Mouse (Mus musculus) neural tube, embryonic 15.5 days (tissue): ENCODE results near the gene Hps4. TPM values are rescaled to one million over a fixed set of nuclear protein-coding genes. Genes with fewer than 3 reads are reported as not detected.
A peak's percentile ranks its signal among the peaks of the same experiment; 100 is the strongest.

Experiments used
- ATAC-seq: fragments of 200-750 bp; cut with Nextera tagmentation; 2 replicates; pipeline ENCODE4 v1.8.0; 2017; ENCODE audit warnings: mild to moderate bottlenecking, moderate TSS enrichment, moderate library complexity; ENCODE audit not compliant: low FRiP score
- H3K27ac ChIP-seq: fragments of 300-500 bp; sonication (generic); replicated peaks from 2 replicates; pipeline ENCODE4 v1.5.1; 2015; ENCODE audit warnings: mild to moderate bottlenecking, inconsistent platforms
- H3K27me3 ChIP-seq: fragments of 300-500 bp; sonication (generic); replicated peaks from 2 replicates; pipeline ENCODE4 v1.6.1; 2015; ENCODE audit warnings: inconsistent platforms
- H3K36me3 ChIP-seq: fragments of 300-500 bp; sonication (generic); 2 replicates; pipeline ENCODE4 v1.6.1; 2015; ENCODE audit warnings: inconsistent platforms
- H3K4me1 ChIP-seq: fragments of 300-500 bp; sonication (generic); 2 replicates; pipeline ENCODE4 v1.6.1; 2015; ENCODE audit warnings: inconsistent platforms
- H3K4me2 ChIP-seq: fragments of 300-500 bp; sonication (generic); 2 replicates; pipeline ENCODE4 v1.6.1; 2015; ENCODE audit warnings: inconsistent platforms, mild to moderate bottlenecking, moderate library complexity
- H3K4me3 ChIP-seq: fragments of 300-500 bp; sonication (generic); replicated peaks from 2 replicates; pipeline ENCODE4 v1.5.1; 2015; ENCODE audit warnings: mild to moderate bottlenecking, inconsistent platforms
- H3K9ac ChIP-seq: fragments of 300-500 bp; sonication (generic); replicated peaks from 2 replicates; pipeline ENCODE4 v1.6.1; 2015; ENCODE audit warnings: mild to moderate bottlenecking, inconsistent platforms
- H3K9me3 ChIP-seq: fragments of 300-500 bp; sonication (generic); replicated peaks from 2 replicates; pipeline ENCODE4 v1.6.1; 2016; ENCODE audit warnings: inconsistent platforms
- WGBS: fragments of 180-500 bp; shearing (Covaris S2); methylation state at CpG from one replicate; pipeline ENCODE4 v1.1.7; 2015; ENCODE audit warnings: mixed read lengths; 5-methylcytosine and 5-hydroxymethylcytosine counted together
- polyA plus RNA-seq: library from polyadenylated mRNA; unstranded; fragments of >200 nt; fragmentation: Nextera tagmentation; extraction: Ambion mirVana; gene quantifications from 2 replicates; pipeline ENCODE4 v1.2.1, GENCODE M21; 2015

Gene Hps4
- polyA plus RNA-seq, 1 experiment from 2014 or later = 37.4 TPM

DNA sequence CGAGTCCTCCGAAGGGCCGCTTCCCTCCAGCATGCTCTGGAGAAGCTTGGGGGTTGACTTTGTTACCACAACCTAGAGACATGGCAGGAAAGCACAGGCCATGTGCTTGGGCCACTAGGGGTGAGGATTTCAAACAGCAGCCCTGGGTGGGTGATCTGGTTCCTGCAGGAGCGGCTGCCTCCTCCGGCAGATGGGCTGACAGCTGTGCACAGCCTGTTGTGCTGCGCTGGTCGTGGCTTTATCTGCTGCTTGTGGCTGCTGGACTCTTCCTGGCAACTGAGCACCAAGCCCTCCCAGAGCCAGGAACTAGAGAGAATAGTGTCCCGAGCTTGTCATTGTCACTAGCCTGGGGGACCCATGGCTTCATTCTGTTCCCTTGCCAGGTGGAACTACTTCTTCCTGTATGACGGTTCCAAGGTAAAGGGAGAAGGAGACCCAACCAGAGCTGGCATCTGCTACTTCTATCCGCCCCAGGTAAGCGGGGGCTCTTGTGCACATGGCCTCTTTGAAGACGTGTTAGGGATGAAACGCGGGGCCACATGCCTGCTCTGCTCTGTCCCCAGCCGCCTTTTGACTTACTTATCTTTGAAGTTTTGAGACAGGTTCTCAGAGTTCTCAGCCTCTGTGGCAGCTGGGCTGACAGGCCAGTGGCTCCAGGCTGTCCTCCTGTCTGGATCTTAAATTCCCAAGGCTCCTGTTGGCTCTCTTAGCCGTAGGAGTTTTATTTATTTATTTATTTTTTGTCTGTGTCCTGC is 3.5 kb downstream of the Hps4 start:
- 79% methylated on average over 16 of the region's 16 CpGs for WGBS
- ATAC-seq = no peak
- H3K4me3 ChIP-seq = no peak overlapping the region
- no peak overlapping the region for H3K9ac ChIP-seq
- no peak overlapping the region for H3K4me2 ChIP-seq
- H3K4me1 ChIP-seq = peaks cover 48% of the 10 kb centered on the region
- H3K36me3 ChIP-seq = peaks cover 41% of the 10 kb centered on the region
- no peak overlapping the region for H3K27ac ChIP-seq
- no peaks in the 10 kb centered on the region for H3K27me3 ChIP-seq
- no peaks in the 10 kb centered on the region for H3K9me3 ChIP-seq

DNA sequence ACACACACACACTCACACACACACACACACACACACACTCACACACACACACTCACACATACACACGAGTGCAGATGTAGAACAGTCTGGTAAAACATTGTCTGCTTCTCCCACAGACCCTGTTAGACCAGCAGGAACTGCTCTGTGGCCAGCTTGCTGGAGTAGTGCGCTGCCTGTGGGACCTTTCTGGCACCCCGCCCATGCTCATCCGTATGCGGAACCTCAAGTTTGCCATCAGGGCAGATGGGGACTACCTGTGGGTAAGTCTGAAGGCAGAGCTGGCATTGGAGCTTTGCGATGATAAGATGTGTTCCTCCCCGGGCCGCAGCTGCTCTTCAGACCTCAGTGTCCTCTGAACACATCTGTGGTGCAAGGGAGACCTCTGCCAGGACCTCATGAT is 6.3 kb downstream of the Hps4 start:
- no peak overlapping the region for H3K4me2 ChIP-seq
- no peak overlapping the region for H3K9ac ChIP-seq
- H3K36me3 ChIP-seq = peaks cover 56% of the 10 kb centered on the region
- no peak overlapping the region for H3K27ac ChIP-seq
- H3K4me3 ChIP-seq = no peak overlapping the region
- no peaks in the 10 kb centered on the region for H3K27me3 ChIP-seq
- no peak for ATAC-seq
- H3K9me3 ChIP-seq = no peaks in the 10 kb centered on the region
- H3K4me1 ChIP-seq = peaks cover 26% of the 10 kb centered on the region
- 87% methylated on average over 8 of the region's 8 CpGs for WGBS

DNA sequence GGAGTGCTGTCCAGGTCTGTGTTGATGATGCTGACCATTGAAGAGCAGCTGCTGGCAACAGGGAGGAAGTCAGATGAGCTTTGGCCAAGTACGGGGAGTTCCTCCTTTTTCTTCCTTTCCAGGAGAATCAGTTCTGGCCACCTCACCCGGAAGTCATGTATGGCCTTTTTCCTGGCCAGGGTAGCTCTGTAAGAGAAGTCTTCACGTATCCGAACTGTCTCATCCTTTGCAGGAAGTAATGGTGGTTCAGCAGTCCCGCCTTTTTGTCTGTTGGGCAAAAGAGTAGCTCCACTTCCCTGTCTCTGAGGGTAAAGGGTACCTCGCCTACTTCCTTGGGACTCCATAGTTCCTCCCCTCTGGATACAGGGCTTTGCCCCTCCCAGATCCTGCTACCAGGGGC is 12.6 kb downstream of the Hps4 start:
- Histone ChIP-seq H3K27me3 (no peaks in the 10 kb centered on the region), H3K27ac (no peak overlapping the region), H3K4me3 (no peak overlapping the region), H3K9me3 (no peaks in the 10 kb centered on the region), H3K4me2 (no peak overlapping the region), H3K9ac (no peak overlapping the region), H3K36me3 (peaks cover 63% of the 10 kb centered on the region), H3K4me1 (no peaks in the 10 kb centered on the region)
- 88% methylated on average over 6 of the region's 6 CpGs for WGBS
- no peak for ATAC-seq

DNA sequence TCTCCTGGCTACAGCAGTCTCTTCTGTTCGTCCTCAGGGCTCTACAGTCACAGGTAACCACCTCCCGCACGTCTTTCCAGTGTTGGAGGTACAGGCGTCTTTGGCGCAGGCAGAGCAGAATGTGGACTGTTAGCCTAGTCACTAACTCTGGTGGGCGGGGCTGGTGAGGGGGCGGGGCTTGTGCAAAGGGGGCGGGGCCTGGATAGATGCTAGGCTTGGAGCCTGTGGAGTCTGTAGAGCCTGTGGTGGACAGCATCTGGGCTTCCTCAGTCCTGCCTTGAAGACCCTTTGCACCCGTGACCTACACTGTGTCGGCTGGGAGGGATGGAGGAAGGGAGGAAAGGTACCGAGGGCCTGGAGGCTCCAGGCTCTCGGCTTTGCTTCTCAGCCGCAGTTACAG is 13.0 kb downstream of the Hps4 start, which contains the start of gene Gm6583:
TSS of gene Gm6583 (minus strand) at position 124 of the 400 bp plus-strand sequence.
- Histone ChIP-seq H3K27me3 (no peaks in the 10 kb centered on the region), H3K9me3 (no peaks in the 10 kb centered on the region), H3K4me2 (no peak within 1 kb of the TSS), H3K4me1 (no peaks in the 10 kb centered on the region), H3K36me3 (peaks cover 59% of the 10 kb centered on the region), H3K4me3 (no peak within 1 kb of the TSS), H3K27ac (no peak within 1 kb of the TSS), H3K9ac (no peak within 1 kb of the TSS)
- WGBS = 61% methylated on average over 13 of the region's 13 CpGs
- ATAC-seq = no peak

DNA sequence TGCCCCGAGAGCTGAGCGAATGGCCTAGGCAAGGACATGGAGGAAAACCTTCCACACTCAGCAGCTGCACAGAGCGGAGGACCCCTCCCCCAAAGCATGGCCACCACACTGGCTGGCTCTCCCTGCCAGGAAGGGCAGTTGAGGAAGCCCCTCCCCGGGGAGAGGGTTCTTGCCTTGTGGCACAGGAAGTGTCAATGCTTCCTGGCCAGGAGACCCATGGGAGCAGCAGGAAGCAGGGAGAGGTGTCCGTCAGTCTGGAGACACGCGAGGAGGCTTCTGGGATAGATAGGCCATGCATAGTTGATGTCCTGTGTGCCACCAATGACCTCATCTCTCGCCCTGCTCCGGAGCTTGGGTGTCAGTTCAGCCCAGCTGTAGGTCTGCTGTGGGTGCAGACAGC is 13.4 kb downstream of the Hps4 start:
- WGBS = 96% methylated on average over 9 of the region's 9 CpGs
- Histone ChIP-seq H3K4me2 (no peak overlapping the region), H3K9ac (no peak overlapping the region), H3K27ac (no peak overlapping the region), H3K9me3 (no peaks in the 10 kb centered on the region), H3K4me1 (no peaks in the 10 kb centered on the region), H3K4me3 (no peak overlapping the region), H3K36me3 (peaks cover 55% of the 10 kb centered on the region), H3K27me3 (no peaks in the 10 kb centered on the region)
- no peak for ATAC-seq

DNA sequence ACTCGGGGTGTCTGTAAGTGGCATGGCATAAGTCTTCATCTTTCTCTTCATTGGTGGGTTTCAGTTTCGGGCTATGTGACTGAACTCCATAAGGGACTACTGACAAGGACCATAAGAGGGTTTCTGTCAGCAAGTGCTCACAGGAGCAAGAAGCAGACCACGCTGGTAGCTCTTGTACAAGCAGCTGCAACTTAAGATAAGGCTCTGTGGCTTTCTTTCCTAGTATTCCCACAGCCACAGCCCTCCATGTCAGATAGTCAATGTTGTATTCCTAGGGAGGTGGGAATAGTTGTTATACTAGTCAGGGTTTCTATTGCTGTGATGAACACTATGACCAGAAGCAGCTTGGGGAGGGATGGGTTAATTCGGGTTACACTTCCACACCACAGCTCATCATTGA is 16.6 kb downstream of the Hps4 start:
- H3K4me1 ChIP-seq = no peaks in the 10 kb centered on the region
- H3K27me3 ChIP-seq = no peaks in the 10 kb centered on the region
- H3K4me2 ChIP-seq = no peak overlapping the region
- no peaks in the 10 kb centered on the region for H3K9me3 ChIP-seq
- no peak overlapping the region for H3K27ac ChIP-seq
- H3K4me3 ChIP-seq = no peak overlapping the region
- no peak overlapping the region for H3K9ac ChIP-seq
- ATAC-seq = no peak
- H3K36me3 ChIP-seq = peaks cover 59% of the 10 kb centered on the region
- WGBS = 95% methylated on average over 4 of the region's 4 CpGs

DNA sequence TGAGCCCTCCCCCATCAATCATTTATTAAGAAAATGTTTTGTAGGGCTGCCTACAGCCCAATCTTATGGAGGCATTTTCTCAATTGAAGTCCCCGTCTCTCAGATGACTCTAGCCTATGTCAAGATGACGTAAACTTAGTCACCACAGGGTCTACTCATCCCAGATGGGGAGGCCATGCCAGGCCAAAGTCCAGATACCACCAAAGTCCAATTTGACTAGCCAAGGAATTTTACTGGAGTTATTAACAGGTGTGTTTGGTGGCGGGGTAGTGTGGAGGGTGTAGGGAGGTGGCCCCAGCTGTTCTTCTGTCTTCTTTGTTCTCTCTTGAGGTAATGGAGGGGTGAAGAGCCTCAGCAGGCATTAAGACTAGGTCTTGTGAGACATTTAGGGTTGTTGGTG is 17.2 kb downstream of the Hps4 start:
- 82% methylated on average over 3 of the region's 3 CpGs for WGBS
- H3K4me2 ChIP-seq = no peak overlapping the region
- no peak overlapping the region for H3K4me3 ChIP-seq
- peaks cover 59% of the 10 kb centered on the region for H3K36me3 ChIP-seq
- H3K4me1 ChIP-seq = no peaks in the 10 kb centered on the region
- no peak overlapping the region for H3K9ac ChIP-seq
- no peaks in the 10 kb centered on the region for H3K27me3 ChIP-seq
- H3K27ac ChIP-seq = no peak overlapping the region
- H3K9me3 ChIP-seq = no peaks in the 10 kb centered on the region
- ATAC-seq = no peak

DNA sequence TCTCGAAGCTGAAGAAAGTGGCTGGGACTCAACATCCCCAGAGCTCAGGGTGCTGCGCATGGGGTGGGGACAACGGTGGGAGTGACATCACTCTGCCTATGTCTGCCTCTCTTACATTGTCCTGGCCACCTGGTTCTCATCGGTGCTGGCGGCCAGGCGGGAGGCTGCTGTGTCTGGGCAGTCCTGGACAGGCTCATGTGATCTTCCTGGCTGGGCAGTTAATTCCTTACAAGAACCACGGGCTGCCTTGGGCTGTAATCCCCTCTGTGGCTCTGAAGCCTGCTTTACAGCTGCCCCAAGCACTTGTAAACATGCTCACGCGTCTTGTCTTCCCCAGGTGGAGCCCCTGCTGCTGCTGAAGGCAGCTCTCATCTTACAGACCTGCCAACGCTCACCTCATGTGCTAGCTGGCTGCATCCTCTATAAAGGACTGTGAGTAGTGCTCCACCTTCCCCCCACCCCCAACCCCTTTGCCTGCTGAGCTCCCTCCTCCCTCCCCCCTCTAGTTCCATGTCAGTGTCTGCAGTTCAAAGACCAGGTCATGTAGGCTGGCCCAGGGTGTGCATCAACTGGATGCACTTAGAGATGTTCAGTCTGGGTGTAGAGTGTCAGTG is 21.4 kb downstream of the Hps4 start:
- Histone ChIP-seq H3K4me3 (no peak overlapping the region), H3K27me3 (no peaks in the 10 kb centered on the region), H3K9ac (no peak overlapping the region), H3K27ac (no peak overlapping the region), H3K4me2 (no peak overlapping the region), H3K36me3 (peaks cover 52% of the 10 kb centered on the region), H3K9me3 (no peaks in the 10 kb centered on the region), H3K4me1 (peaks cover 9% of the 10 kb centered on the region)
- 70% methylated on average over 10 of the region's 10 CpGs for WGBS
- no peak for ATAC-seq

DNA sequence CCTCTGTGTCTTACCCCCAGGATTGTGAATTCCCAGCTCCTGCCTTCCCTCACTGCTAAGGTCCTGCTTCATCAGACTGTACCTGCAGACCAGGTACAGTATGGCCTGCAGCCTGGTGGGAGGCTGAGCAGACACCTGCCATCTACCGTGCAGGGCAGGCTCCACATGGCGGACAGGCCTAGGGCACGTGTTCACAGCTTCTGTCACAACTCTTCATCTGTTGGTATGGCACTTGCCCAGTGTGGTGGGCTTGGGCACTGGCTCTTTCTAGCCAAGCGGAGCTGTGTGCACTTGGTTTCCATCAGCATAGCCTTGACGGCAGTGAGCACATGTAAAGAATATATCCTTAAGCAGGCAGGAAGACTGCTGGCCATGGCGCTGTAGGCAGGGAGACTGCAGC is 24.0 kb downstream of the Hps4 start:
- H3K27me3 ChIP-seq = no peaks in the 10 kb centered on the region
- WGBS = 97% methylated on average over 6 of the region's 6 CpGs
- no peak overlapping the region for H3K9ac ChIP-seq
- no peak overlapping the region for H3K4me2 ChIP-seq
- H3K9me3 ChIP-seq = no peaks in the 10 kb centered on the region
- no peak for ATAC-seq
- no peak overlapping the region for H3K4me3 ChIP-seq
- H3K4me1 ChIP-seq = peaks cover 35% of the 10 kb centered on the region
- H3K27ac ChIP-seq = no peak overlapping the region
- peaks cover 62% of the 10 kb centered on the region for H3K36me3 ChIP-seq

DNA sequence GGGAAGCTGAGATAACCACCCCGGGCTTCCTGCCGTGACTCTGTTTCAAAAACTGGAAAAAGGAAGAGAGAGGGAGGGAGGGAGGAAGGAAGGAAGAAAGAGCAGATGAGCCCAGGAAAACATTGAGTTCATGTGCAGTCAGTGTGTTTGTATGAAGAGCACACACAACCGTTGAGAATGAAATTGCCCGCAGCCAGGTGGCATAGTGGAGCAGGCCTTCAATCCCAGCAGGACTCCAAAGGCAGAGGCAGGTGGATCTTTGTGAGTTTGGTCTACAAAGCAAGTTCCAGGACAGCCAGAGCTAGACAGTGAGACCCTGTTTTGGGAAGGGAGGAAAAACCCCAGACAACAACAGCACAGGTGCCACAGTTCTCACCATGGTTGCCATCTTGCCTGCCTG is 24.5 kb downstream of the Hps4 start:
- no peak overlapping the region for H3K9ac ChIP-seq
- no peak for ATAC-seq
- no peak overlapping the region for H3K4me3 ChIP-seq
- no peaks in the 10 kb centered on the region for H3K27me3 ChIP-seq
- H3K4me1 ChIP-seq = peaks cover 40% of the 10 kb centered on the region
- 87% methylated on average over 4 of the region's 4 CpGs for WGBS
- H3K27ac ChIP-seq = no peak overlapping the region
- no peak overlapping the region for H3K4me2 ChIP-seq
- no peaks in the 10 kb centered on the region for H3K9me3 ChIP-seq
- H3K36me3 ChIP-seq = peaks cover 57% of the 10 kb centered on the region

DNA sequence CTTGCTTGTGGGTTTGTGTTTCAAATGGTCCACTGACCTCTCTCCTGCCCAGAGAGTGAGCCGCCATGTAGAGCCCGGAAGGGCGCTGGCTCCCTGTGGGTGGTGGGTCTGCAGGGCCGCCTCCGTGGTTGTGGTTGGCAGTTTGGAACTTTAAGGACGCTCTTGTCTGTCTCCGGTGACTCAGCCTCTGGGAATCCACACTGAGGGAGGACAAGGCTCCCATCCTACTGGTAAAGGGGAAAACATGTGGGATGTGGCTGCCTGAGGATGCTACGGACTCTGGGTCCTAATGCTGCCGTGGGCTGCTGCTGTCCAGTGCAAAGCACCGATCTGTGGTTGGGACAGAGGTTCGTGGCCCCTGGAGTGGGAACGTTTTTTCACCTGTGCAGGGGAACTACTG is 25.0 kb downstream of the Hps4 start:
- no peak for ATAC-seq
- 91% methylated on average over 12 of the region's 12 CpGs for WGBS
- Histone ChIP-seq H3K4me3 (no peak overlapping the region), H3K27me3 (no peaks in the 10 kb centered on the region), H3K4me2 (no peak overlapping the region), H3K9ac (no peak overlapping the region), H3K27ac (no peak overlapping the region), H3K36me3 (peaks cover 56% of the 10 kb centered on the region), H3K4me1 (peaks cover 45% of the 10 kb centered on the region), H3K9me3 (no peaks in the 10 kb centered on the region)

DNA sequence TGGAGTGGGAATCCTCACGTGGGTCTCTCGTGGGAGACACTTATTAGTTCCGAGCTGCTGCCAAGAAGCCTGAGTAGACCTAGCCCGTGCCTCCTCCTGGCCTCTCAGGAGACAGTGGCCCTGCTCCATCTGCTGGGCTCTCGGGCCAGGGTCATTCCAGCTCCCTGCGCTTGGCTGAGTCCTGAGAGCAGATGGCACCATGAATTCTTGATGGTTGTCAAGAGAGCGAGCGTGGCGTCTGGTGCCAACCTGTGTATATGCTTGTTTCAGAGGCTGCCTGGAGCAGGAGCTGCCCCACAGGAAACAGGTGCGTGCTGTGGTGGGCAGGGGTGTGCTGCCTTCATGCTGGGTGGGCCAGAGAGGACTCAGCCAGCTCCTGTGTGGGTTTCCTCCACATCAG is 25.8 kb downstream of the Hps4 start:
- Histone ChIP-seq H3K4me2 (no peak overlapping the region), H3K27me3 (no peaks in the 10 kb centered on the region), H3K27ac (peak overlapping the region; percentile 45; the same call in 1 of the 2 replicates), H3K4me1 (peaks cover 50% of the 10 kb centered on the region), H3K36me3 (peaks cover 50% of the 10 kb centered on the region), H3K9ac (0 out of 2 replicates have a peak overlapping the region, but pooled peaks have one; percentile 5), H3K9me3 (no peaks in the 10 kb centered on the region), H3K4me3 (no peak overlapping the region)
- ATAC-seq = no peak
- 44% methylated on average over 10 of the region's 10 CpGs for WGBS
